Comparison of ENCODE assay signal across 13 mouse cellular contexts in genomic region chr7:90124991-90125390, GRCm38 (mm10). TPM values are rescaled to one million over a fixed set of nuclear protein-coding genes. Genes with fewer than 3 reads are reported as not detected.
DNase-seq lines count a peak whose midpoint lies in the region; ATAC-seq and TF ChIP-seq lines count a peak whose summit lies in the region.
"Had no signal": no experiment of that assay in that cellular context is flagged by ENCODE, and none has a peak within 500 bp of the region (broad histone marks: within the 10 kb centered on the region; RNA-seq: fewer than 3 reads in every experiment).

No protein-coding gene starts in this region.

- TF ChIP-seq CTCF in embryonic fibroblast, embryonic 13.5 days (IDR thresholded peaks at IDR 0.05; ENCODE audit: borderline replicate concordance, insufficient read depth, low read length), result no peak

- peaks cover 10% of the 10 kb centered on the region for H3K4me1 ChIP-seq in heart, embryonic 10.5 days
- H3K4me1 ChIP-seq in embryonic fibroblast, embryonic 13.5 days (ENCODE audit: control insufficient read depth, insufficient read depth, low read length), result peaks cover 3% of the 10 kb centered on the region
- H3K4me1 ChIP-seq in heart, embryonic 13.5 days, result peaks cover 25% of the 10 kb centered on the region
- no peaks in the 10 kb centered on the region for H3K4me1 ChIP-seq in forebrain, embryonic 11.5 days (replicated peaks; ENCODE audit: control insufficient read depth, insufficient read depth, low read length)
- H3K4me1 ChIP-seq in forebrain, embryonic 12.5 days, result peaks cover 5% of the 10 kb centered on the region
- H3K4me1 ChIP-seq: limb, embryonic 15.5 days had no signal

- no peaks in the 10 kb centered on the region; the same call in 1 of the 2 replicates for H3K36me3 ChIP-seq in heart, embryonic 10.5 days
- H3K36me3 ChIP-seq in heart, embryonic 13.5 days, result no peaks in the 10 kb centered on the region
- H3K36me3 ChIP-seq in forebrain, embryonic 11.5 days (ENCODE audit: control insufficient read depth, insufficient read depth, low read length), result no peaks in the 10 kb centered on the region
- H3K36me3 ChIP-seq in forebrain, embryonic 12.5 days (replicated peaks), result no peaks in the 10 kb centered on the region
- H3K36me3 ChIP-seq: limb, embryonic 15.5 days; midbrain, embryonic 12.5 days had no signal

- DNase-seq in heart, adult 11 months, result peak; percentile 97
- DNase-seq in heart, embryonic 10.5 days (ENCODE audit: low spot score), result no peak
- DNase-seq in lung, postnatal 10 days, result peak; percentile 83
- DNase-seq in forebrain, embryonic 11.5 days (ENCODE audit: low spot score), result no peak
- no peak for DNase-seq in left cerebral cortex, adult 18-20 months (ENCODE audit: low spot score in 2 of 2)
- DNase-seq: embryo, embryonic 11 days; thymus, postnatal 14 days had no signal

- no peak for ATAC-seq in heart, embryonic 13.5 days (ENCODE audit: extremely low read depth, insufficient number of reproducible peaks, low FRiP score, low TSS enrichment)
- ATAC-seq in forebrain, embryonic 11.5 days (replicated peaks; ENCODE audit: low FRiP score), result no peak
- ATAC-seq in forebrain, embryonic 12.5 days (ENCODE audit: low FRiP score), result no peak
- ATAC-seq: inflammation-experienced regulatory T-cells, adult 6 months had no signal

- no peak for TF ChIP-seq POLR2A in embryonic fibroblast, embryonic 13.5 days (IDR thresholded peaks at IDR 0.05; ENCODE audit: low read depth, low read length)

- H3K4me2 ChIP-seq in heart, embryonic 13.5 days, result no peak overlapping the region
- H3K4me2 ChIP-seq in forebrain, embryonic 11.5 days (ENCODE audit: low read depth, low read length, severe bottlenecking), result no peak overlapping the region
- H3K4me2 ChIP-seq in forebrain, embryonic 12.5 days, result no peak overlapping the region
- H3K4me2 ChIP-seq: limb, embryonic 15.5 days; midbrain, embryonic 12.5 days had no signal

- 90% methylated on average over 5 of the region's 5 CpGs for WGBS in heart, embryonic 10.5 days
- 59% methylated on average over 5 of the region's 5 CpGs for WGBS in heart, embryonic 13.5 days
- WGBS in forebrain, embryonic 11.5 days, result 93% methylated on average over 5 of the region's 5 CpGs
- 96% methylated on average over 5 of the region's 5 CpGs for WGBS in forebrain, embryonic 12.5 days

- no peak overlapping the region for H3K27ac ChIP-seq in heart, embryonic 10.5 days
- peak overlapping the region; percentile 93 for H3K27ac ChIP-seq in embryonic fibroblast, embryonic 13.5 days (ENCODE audit: insufficient read depth, low read length)
- H3K27ac ChIP-seq in heart, embryonic 13.5 days (replicated peaks), result peak overlapping the region; percentile 78
- no peak overlapping the region for H3K27ac ChIP-seq in forebrain, embryonic 11.5 days (ENCODE audit: low read depth, low read length)
- no peak overlapping the region for H3K27ac ChIP-seq in forebrain, embryonic 12.5 days
- H3K27ac ChIP-seq: limb, embryonic 15.5 days; midbrain, embryonic 12.5 days had no signal

- no peaks in the 10 kb centered on the region for H3K27me3 ChIP-seq in heart, embryonic 10.5 days (ENCODE audit: insufficient read depth, poor library complexity, severe bottlenecking)
- H3K27me3 ChIP-seq in heart, embryonic 13.5 days (replicated peaks), result no peaks in the 10 kb centered on the region
- no peaks in the 10 kb centered on the region for H3K27me3 ChIP-seq in forebrain, embryonic 11.5 days (ENCODE audit: control insufficient read depth, insufficient read depth, low read length)
- no peaks in the 10 kb centered on the region for H3K27me3 ChIP-seq in forebrain, embryonic 12.5 days
- H3K27me3 ChIP-seq: limb, embryonic 15.5 days; midbrain, embryonic 12.5 days had no signal

- H3K9ac ChIP-seq in heart, embryonic 13.5 days, result no peak overlapping the region
- H3K9ac ChIP-seq in forebrain, embryonic 11.5 days (ENCODE audit: low read length), result no peak overlapping the region
- no peak overlapping the region for H3K9ac ChIP-seq in forebrain, embryonic 12.5 days
- H3K9ac ChIP-seq: limb, embryonic 15.5 days; midbrain, embryonic 12.5 days had no signal

- no peaks in the 10 kb centered on the region for H3K9me3 ChIP-seq in heart, embryonic 10.5 days
- H3K9me3 ChIP-seq in heart, embryonic 13.5 days, result no peaks in the 10 kb centered on the region
- no peaks in the 10 kb centered on the region for H3K9me3 ChIP-seq in forebrain, embryonic 11.5 days (ENCODE audit: control insufficient read depth, low read length)
- no peaks in the 10 kb centered on the region for H3K9me3 ChIP-seq in forebrain, embryonic 12.5 days
- H3K9me3 ChIP-seq: limb, embryonic 15.5 days; midbrain, embryonic 12.5 days had no signal

- no peak overlapping the region for H3K4me3 ChIP-seq in heart, embryonic 10.5 days
- no peak overlapping the region for H3K4me3 ChIP-seq in embryonic fibroblast, embryonic 13.5 days (ENCODE audit: insufficient read depth, low read length)
- H3K4me3 ChIP-seq in heart, embryonic 13.5 days, result no peak overlapping the region
- no peak overlapping the region for H3K4me3 ChIP-seq in forebrain, embryonic 11.5 days (ENCODE audit: low read depth, low read length)
- no peak overlapping the region for H3K4me3 ChIP-seq in forebrain, embryonic 12.5 days (replicated peaks)
- H3K4me3 ChIP-seq: limb, embryonic 15.5 days; midbrain, embryonic 12.5 days had no signal

RNA-seq across cellular contexts. Expression of gene Picalm, which starts 5.0 kb away (rescaled TPM):
- polyA plus RNA-seq in heart, embryonic 10.5 days (2016; fragmentation: Nextera tagmentation; extraction: Ambion mirVana), result 29.5 and 29.8 TPM in 2 replicates
- polyA plus RNA-seq in embryonic fibroblast, embryonic 13.5 days (2011; ENCODE audit: insufficient read length, low read depth, missing spikeins), result 615 and 683 TPM in 2 replicates
- 29.1 and 31.0 TPM in 2 replicates for polyA plus RNA-seq in heart, embryonic 13.5 days (2015; fragmentation: Nextera tagmentation; extraction: Ambion mirVana)
- polyA plus RNA-seq in forebrain, embryonic 11.5 days (2014; fragmentation: Nextera tagmentation; extraction: Ambion mirVana), result 33.6 and 36.7 TPM in 2 replicates
- total RNA-seq in left cerebral cortex, adult 18-20 months (2021), result 100 to 1,000 TPM; 139 to 141 TPM
- polyA plus RNA-seq in forebrain, embryonic 12.5 days (2016; fragmentation: Nextera tagmentation; extraction: Ambion mirVana), result 43.9 and 47.6 TPM in 2 replicates

Comparison
In these comparisons a context has a peak if more than half of its experiments do, and no peak if none do; other contexts are left out.
1. DNase-seq: peak in heart, adult 11 months (single experiment) and lung, postnatal 10 days (single experiment); none in heart, embryonic 10.5 days (single experiment), forebrain, embryonic 11.5 days (single experiment) and left cerebral cortex, adult 18-20 months (0 of 2).
2. H3K27ac ChIP-seq: peak in embryonic fibroblast, embryonic 13.5 days (single experiment) and heart, embryonic 13.5 days (single experiment); none in heart, embryonic 10.5 days (single experiment), forebrain, embryonic 11.5 days (single experiment) and forebrain, embryonic 12.5 days (single experiment).
3. RNA of gene Picalm, which starts 5.0 kb away (polyA plus RNA-seq): 615 to 683 TPM in embryonic fibroblast, embryonic 13.5 days; 43.9 to 47.6 TPM in forebrain, embryonic 12.5 days, 33.6 to 36.7 TPM in forebrain, embryonic 11.5 days, 29.5 to 29.8 TPM in heart, embryonic 10.5 days and 29.1 to 31.0 TPM in heart, embryonic 13.5 days; every median in the first group is over 10 times any median in the second.